14 mouse cellular contexts compared by ENCODE assay signal in the genomic region with DNA sequence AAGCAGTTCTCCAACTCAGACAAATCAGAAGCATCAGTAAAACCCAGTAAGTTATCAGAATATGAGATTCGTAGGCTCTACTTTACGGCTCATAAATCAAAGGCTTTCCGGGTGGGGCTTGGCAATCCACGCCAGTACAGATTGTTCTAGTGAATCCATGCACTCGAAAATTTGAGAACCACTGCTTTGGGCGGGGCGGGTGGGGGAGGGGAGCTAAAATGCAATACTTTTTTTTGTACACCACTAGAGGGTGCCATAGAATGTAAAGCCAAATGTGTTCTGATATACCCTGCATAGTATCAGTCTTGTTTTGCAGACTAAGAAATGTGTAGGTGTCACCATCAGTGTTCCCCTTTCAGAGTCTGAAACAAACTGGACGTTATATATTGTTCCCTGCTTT. TPM values are rescaled to one million over a fixed set of nuclear protein-coding genes. Genes with fewer than 3 reads are reported as not detected.
DNase-seq lines count a peak whose midpoint lies in the region; TF ChIP-seq lines count a peak whose summit lies in the region.
"Had no signal": no experiment of that assay in that cellular context is flagged by ENCODE, and none has a peak within 500 bp of the region (broad histone marks: within the 10 kb centered on the region; RNA-seq: fewer than 3 reads in every experiment).

No protein-coding gene starts in this region.

- peak; percentile 26 for DNase-seq in embryo, embryonic 10.5 days (ENCODE audit: low spot score)
- DNase-seq in embryo, embryonic 9.5 days (ENCODE audit: extremely low spot score) = no peak
- no peak for DNase-seq in layer of hippocampus, adult 2 months (ENCODE audit: low spot score in 2 of 2)
- no peak for DNase-seq in layer of hippocampus, postnatal 14 days (ENCODE audit: low spot score in 2 of 2)
- DNase-seq in MN1 (ENCODE audit: low spot score) = peak; percentile 5
- DNase-seq in lung, postnatal 36 days = peak; percentile 51
- no peak for DNase-seq in spleen, postnatal 14 days (ENCODE audit: low spot score in 2 of 2)
- DNase-seq in liver = no peak
- DNase-seq: adrenal gland, adult 2 months; cerebellum, adult 11-12 months; thymus, postnatal 14 days had no signal

- TF ChIP-seq CTCF in layer of hippocampus, adult 2 months (conservative IDR thresholded peaks at IDR 0.05) = peak; percentile 72

- no peak overlapping the region for H3K27ac ChIP-seq in layer of hippocampus, adult 2 months
- H3K27ac ChIP-seq: liver, embryonic 14.5 days; midbrain, embryonic 13.5 days had no signal

- no peak overlapping the region for H3K4me3 ChIP-seq in layer of hippocampus, adult 2 months
- H3K4me3 ChIP-seq: midbrain, embryonic 13.5 days had no signal

RNA-seq across cellular contexts. Expression of a gene that starts 1.2 kb away (rescaled TPM):
- 100 to 1,000 TPM; 384 to 391 TPM for total RNA-seq in layer of hippocampus, adult 2 months (2021)
- 100 to 1,000 TPM; 411 to 425 TPM for total RNA-seq in layer of hippocampus, postnatal 14 days (2021)

RNA-seq across cellular contexts. Expression of a gene that starts 35.3 kb away (rescaled TPM):
- under 1 TPM in 1 of 2 experiments, not detected in 1; 0.20 TPM for total RNA-seq in layer of hippocampus, adult 2 months (2021)
- total RNA-seq in layer of hippocampus, postnatal 14 days (2021) = not detected
- total RNA-seq: left cerebral cortex, adult 18-20 months had no signal

RNA-seq across cellular contexts. Expression of a gene that starts 36.9 kb away (rescaled TPM):
- 10 to 100 TPM; 12.9 to 15.3 TPM for total RNA-seq in layer of hippocampus, adult 2 months (2021)
- total RNA-seq in layer of hippocampus, postnatal 14 days (2021) = 10 to 100 TPM; 11.2 to 12.8 TPM

Comparison
In these comparisons a context has a peak if more than half of its experiments do, and no peak if none do; other contexts are left out.
1. DNase-seq: peak in embryo, embryonic 10.5 days (single experiment), MN1 (single experiment) and lung, postnatal 36 days (single experiment); none in embryo, embryonic 9.5 days (single experiment), layer of hippocampus, adult 2 months (0 of 2), layer of hippocampus, postnatal 14 days (0 of 2), spleen, postnatal 14 days (0 of 2) and liver (single experiment).